8 mouse cellular contexts compared by ENCODE assay signal in the genomic region with DNA sequence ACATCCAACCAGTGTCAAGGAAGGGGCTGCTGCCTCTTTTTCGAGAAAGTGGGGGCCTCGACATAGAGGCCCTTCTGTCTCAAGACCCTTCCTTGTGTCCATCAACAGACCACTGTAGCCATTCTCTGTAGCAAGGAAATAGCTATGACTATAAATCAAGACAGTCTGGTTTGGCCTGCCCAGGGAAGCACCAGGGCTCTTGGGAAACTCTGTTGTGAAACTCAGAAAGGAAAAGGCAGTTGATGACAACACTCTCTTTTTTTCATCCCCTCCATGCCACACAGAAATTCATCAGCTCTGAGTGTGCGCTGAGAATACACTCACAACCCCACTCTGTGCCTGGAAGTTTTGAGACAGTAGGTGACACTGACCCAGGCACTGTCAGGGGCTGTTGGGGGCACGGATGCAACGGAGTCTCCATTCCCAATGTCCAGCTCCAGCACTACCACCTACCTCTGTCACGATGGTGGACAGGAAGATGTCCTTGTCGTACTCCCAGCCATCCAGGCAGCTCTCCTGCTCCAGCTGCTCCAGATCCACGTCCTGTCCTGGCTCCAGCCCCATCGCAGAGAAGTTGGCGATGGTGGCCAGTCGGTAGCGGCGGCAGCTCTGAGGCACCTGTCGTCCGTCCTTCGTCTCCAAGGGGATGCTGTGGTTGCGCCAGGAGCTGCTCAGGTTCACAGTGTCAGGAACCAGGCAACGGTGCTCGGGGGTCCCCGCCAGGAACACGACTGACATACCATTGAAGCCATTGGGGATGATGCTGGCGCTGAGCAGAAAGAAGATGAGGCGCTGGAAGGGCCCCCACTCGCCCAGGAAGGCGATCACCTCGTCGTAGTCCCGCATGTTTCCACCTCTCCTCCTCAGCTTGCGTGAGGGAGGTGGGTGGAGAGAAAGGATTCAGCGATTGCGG. TPM values are rescaled to one million over a fixed set of nuclear protein-coding genes. Genes with fewer than 3 reads are reported as not detected.
DNase-seq lines count a peak whose midpoint lies in the region; ATAC-seq and TF ChIP-seq lines count a peak whose summit lies in the region.

No protein-coding gene starts in this region.

- no peaks in the 10 kb centered on the region for H3K36me3 ChIP-seq in kidney, postnatal 0 days (ENCODE audit: insufficient read depth, low read length)
- no peaks in the 10 kb centered on the region for H3K36me3 ChIP-seq in forebrain, embryonic 13.5 days (ENCODE audit: poor library complexity, severe bottlenecking)
- H3K36me3 ChIP-seq in liver, embryonic 13.5 days: peaks cover 29% of the 10 kb centered on the region
- no peaks in the 10 kb centered on the region for H3K36me3 ChIP-seq in stomach, embryonic 15.5 days

- H3K27ac ChIP-seq in kidney, postnatal 0 days: no peak overlapping the region
- no peak overlapping the region for H3K27ac ChIP-seq in forebrain, embryonic 13.5 days
- H3K27ac ChIP-seq in liver, embryonic 13.5 days: peak overlapping the region; percentile 98
- no peak overlapping the region for H3K27ac ChIP-seq in stomach, embryonic 15.5 days

- no peak for ATAC-seq in kidney, postnatal 0 days (replicated peaks; ENCODE audit: low FRiP score, low read depth)
- peak; percentile 31 for ATAC-seq in cerebellum, adult (ENCODE audit: insufficient number of reproducible peaks, low FRiP score, low TSS enrichment)
- no peak for ATAC-seq in forebrain, embryonic 13.5 days
- no peak for ATAC-seq in liver, embryonic 13.5 days (ENCODE audit: low read depth)
- ATAC-seq in stomach, embryonic 15.5 days (ENCODE audit: insufficient read depth, low FRiP score, low read depth): no peak

- no peak for TF ChIP-seq CTCF in kidney, postnatal 0 days (IDR thresholded peaks at IDR 0.05; ENCODE audit: low read depth)

- peaks cover 10% of the 10 kb centered on the region; the same call in 1 of the 2 replicates for H3K4me1 ChIP-seq in kidney, postnatal 0 days (replicated peaks; ENCODE audit: insufficient read depth, low read length)
- peaks cover 14% of the 10 kb centered on the region for H3K4me1 ChIP-seq in forebrain, embryonic 13.5 days
- H3K4me1 ChIP-seq in liver, embryonic 13.5 days (replicated peaks): peaks cover 57% of the 10 kb centered on the region
- H3K4me1 ChIP-seq in stomach, embryonic 15.5 days: peaks cover 7% of the 10 kb centered on the region

- no peaks in the 10 kb centered on the region for H3K9me3 ChIP-seq in kidney, postnatal 0 days (replicated peaks; ENCODE audit: low read length)
- no peaks in the 10 kb centered on the region for H3K9me3 ChIP-seq in forebrain, embryonic 13.5 days (replicated peaks)
- H3K9me3 ChIP-seq in liver, embryonic 13.5 days (replicated peaks): no peaks in the 10 kb centered on the region
- no peaks in the 10 kb centered on the region for H3K9me3 ChIP-seq in stomach, embryonic 15.5 days

- H3K4me2 ChIP-seq in kidney, postnatal 0 days (ENCODE audit: low read length): peak overlapping the region; percentile 89
- peak overlapping the region; percentile 94 for H3K4me2 ChIP-seq in forebrain, embryonic 13.5 days
- peak overlapping the region; percentile 85 for H3K4me2 ChIP-seq in liver, embryonic 13.5 days
- peak overlapping the region; percentile 78 for H3K4me2 ChIP-seq in stomach, embryonic 15.5 days

- intact Hi-C loops in left cerebral cortex, postnatal 10 days (cut with DNase I): no loop called here
- intact Hi-C loops in left cerebral cortex, postnatal 25 days (cut with DNase I): no loop called here

- DNase-seq in kidney, postnatal 0 days (ENCODE audit: low spot score): no peak
- no peak for DNase-seq in kidney, postnatal 14 days
- DNase-seq in liver, embryonic 13.5 days: peak; percentile 17
- DNase-seq in left cerebral cortex, postnatal 10 days (ENCODE audit: extremely low spot score in 1 of 2, low spot score in 2 of 2): no peak
- DNase-seq in left cerebral cortex, postnatal 25 days (ENCODE audit: low spot score in 2 of 2): no peak

- 0 out of 2 replicates have a peak, but pooled peaks cover 4% of the 10 kb centered on the region for H3K27me3 ChIP-seq in kidney, postnatal 0 days (ENCODE audit: insufficient read depth, low read length)
- peaks cover 38% of the 10 kb centered on the region for H3K27me3 ChIP-seq in forebrain, embryonic 13.5 days
- H3K27me3 ChIP-seq in liver, embryonic 13.5 days: no peaks in the 10 kb centered on the region
- peaks cover 12% of the 10 kb centered on the region; the same call in 1 of the 2 replicates for H3K27me3 ChIP-seq in stomach, embryonic 15.5 days (replicated peaks)

- peak overlapping the region; percentile 59 for H3K9ac ChIP-seq in kidney, postnatal 0 days (ENCODE audit: low read depth, low read length)
- peak overlapping the region; percentile 73 for H3K9ac ChIP-seq in forebrain, embryonic 13.5 days
- peak overlapping the region; percentile 89 for H3K9ac ChIP-seq in liver, embryonic 13.5 days
- H3K9ac ChIP-seq in stomach, embryonic 15.5 days: 0 out of 2 replicates have a peak overlapping the region, but pooled peaks have one; percentile 4

- WGBS in kidney, postnatal 0 days: 15% methylated on average over 31 of the region's 31 CpGs
- WGBS in forebrain, embryonic 13.5 days: 14% methylated on average over 31 of the region's 31 CpGs
- 9% methylated on average over 31 of the region's 31 CpGs for WGBS in liver, embryonic 13.5 days (ENCODE audit: insufficient replicate concordance)
- 16% methylated on average over 31 of the region's 31 CpGs for WGBS in stomach, embryonic 15.5 days

- peak overlapping the region; percentile 42 for H3K4me3 ChIP-seq in kidney, postnatal 0 days (replicated peaks; ENCODE audit: low read depth, low read length)
- peak overlapping the region; percentile 57 for H3K4me3 ChIP-seq in forebrain, embryonic 13.5 days
- peak overlapping the region; percentile 74 for H3K4me3 ChIP-seq in liver, embryonic 13.5 days (replicated peaks)
- peak overlapping the region; percentile 48 for H3K4me3 ChIP-seq in stomach, embryonic 15.5 days (replicated peaks)

RNA-seq across cellular contexts. Expression of a gene that starts 0.5 kb away (rescaled TPM):
- 3.6 TPM in 2 replicates for polyA plus RNA-seq in kidney, postnatal 0 days (2015; fragmentation: Nextera tagmentation; extraction: Ambion mirVana)
- 0.21 and 0.74 TPM in 2 replicates for polyA plus RNA-seq in forebrain, embryonic 13.5 days (2015; fragmentation: Nextera tagmentation; extraction: Ambion mirVana)
- 33.7 and 33.9 TPM in 2 replicates for polyA plus RNA-seq in liver, embryonic 13.5 days (2015; fragmentation: Nextera tagmentation; extraction: Ambion mirVana)
- polyA plus RNA-seq in stomach, embryonic 15.5 days (2015; fragmentation: Nextera tagmentation; extraction: Ambion mirVana): 2.0 and 3.0 TPM in 2 replicates
- 1 to 10 TPM; 3.7 to 7.1 TPM for total RNA-seq in left cerebral cortex, postnatal 10 days (2021)
- total RNA-seq in left cerebral cortex, postnatal 25 days (2021): 1 to 10 TPM; 5.2 to 5.7 TPM

RNA-seq across cellular contexts. Expression of a gene that starts 41.4 kb away (rescaled TPM):
- polyA plus RNA-seq in kidney, postnatal 0 days (2015; fragmentation: Nextera tagmentation; extraction: Ambion mirVana): 47.5 and 52.9 TPM in 2 replicates
- 36.2 and 38.3 TPM in 2 replicates for polyA plus RNA-seq in forebrain, embryonic 13.5 days (2015; fragmentation: Nextera tagmentation; extraction: Ambion mirVana)
- 3.1 TPM in 2 replicates for polyA plus RNA-seq in liver, embryonic 13.5 days (2015; fragmentation: Nextera tagmentation; extraction: Ambion mirVana)
- 49.9 and 52.0 TPM in 2 replicates for polyA plus RNA-seq in stomach, embryonic 15.5 days (2015; fragmentation: Nextera tagmentation; extraction: Ambion mirVana)
- total RNA-seq in left cerebral cortex, postnatal 10 days (2021): 10 to 100 TPM; 10.7 to 11.4 TPM
- total RNA-seq in left cerebral cortex, postnatal 25 days (2021): 10 to 100 TPM; 11.8 to 13.2 TPM

RNA-seq across cellular contexts. Expression of a gene that starts 47.3 kb away (rescaled TPM):
- polyA plus RNA-seq in kidney, postnatal 0 days (2015; fragmentation: Nextera tagmentation; extraction: Ambion mirVana): 5.6 and 6.0 TPM in 2 replicates
- 0.80 and 1.7 TPM in 2 replicates for polyA plus RNA-seq in forebrain, embryonic 13.5 days (2015; fragmentation: Nextera tagmentation; extraction: Ambion mirVana)
- 1.1 and 1.6 TPM in 2 replicates for polyA plus RNA-seq in liver, embryonic 13.5 days (2015; fragmentation: Nextera tagmentation; extraction: Ambion mirVana)
- polyA plus RNA-seq in stomach, embryonic 15.5 days (2015; fragmentation: Nextera tagmentation; extraction: Ambion mirVana): 8.8 and 8.9 TPM in 2 replicates
- total RNA-seq in left cerebral cortex, postnatal 10 days (2021): 1 to 10 TPM; 2.4 to 2.9 TPM
- total RNA-seq in left cerebral cortex, postnatal 25 days (2021): 1 to 10 TPM; 1.4 to 2.0 TPM

Comparison
In these comparisons a context has a peak if more than half of its experiments do, and no peak if none do; other contexts are left out.
1. H3K9ac ChIP-seq: peak in every context shown above with its lines; median percentile 89 in liver, embryonic 13.5 days; 73 in forebrain, embryonic 13.5 days; 59 in kidney, postnatal 0 days; 4 in stomach, embryonic 15.5 days.